Mouse (Mus musculus): ENCODE data around the gene Moxd2. TPM values are rescaled to one million over a fixed set of nuclear protein-coding genes. Genes with fewer than 3 reads are reported as not detected.

Gene Moxd2
- total and polyA plus RNA-seq, 2 experiments from 2014 or later, result not detected

DNA sequence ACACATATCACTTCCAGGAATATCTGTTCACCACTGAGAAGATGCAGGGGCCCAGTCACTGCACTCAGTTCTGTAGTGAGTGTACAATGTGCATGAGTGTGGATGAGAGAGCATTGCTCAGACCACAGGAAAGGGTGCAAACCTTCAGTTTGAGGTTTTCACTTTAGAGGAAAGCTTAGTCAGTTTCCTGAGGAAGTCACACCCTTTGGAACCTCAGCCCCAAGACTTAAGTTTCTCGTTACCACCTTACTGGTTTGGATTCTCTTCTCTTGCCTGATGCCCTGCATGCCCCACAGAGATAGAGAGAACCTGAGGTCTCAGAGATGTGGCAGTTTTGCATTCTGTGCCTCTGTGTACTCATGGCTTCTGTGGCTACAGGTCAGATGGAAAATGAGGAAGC lies 3.7 kb upstream of the Moxd2 start:
- H3K27ac ChIP-seq (ENCODE audit: low read depth, low read length), result no peak overlapping the region
- ATAC-seq (ENCODE audit: low FRiP score) (no peak), DNase-seq (ENCODE audit: low spot score) (no peak)
- no peak overlapping the region for H3K4me2 ChIP-seq (ENCODE audit: low read depth, low read length, poor library complexity, severe bottlenecking)
- no peaks in the 10 kb centered on the region for H3K36me3 ChIP-seq (ENCODE audit: insufficient read depth, low read length)
- no peak for TF ChIP-seq CTCF (IDR thresholded peaks at IDR 0.05)
- H3K4me3 ChIP-seq (ENCODE audit: low read depth, low read length), result no peak overlapping the region
- no peak overlapping the region for H3K9ac ChIP-seq (replicated peaks; ENCODE audit: low read length, poor library complexity, severe bottlenecking)
- H3K27me3 ChIP-seq (ENCODE audit: insufficient read depth, low read length), result no peaks in the 10 kb centered on the region
- H3K4me1 ChIP-seq (ENCODE audit: insufficient read depth, low read length), result no peaks in the 10 kb centered on the region
- 75% methylated on average over 1 of the region's 1 CpGs for WGBS
- H3K9me3 ChIP-seq (ENCODE audit: low read length), result no peaks in the 10 kb centered on the region

DNA sequence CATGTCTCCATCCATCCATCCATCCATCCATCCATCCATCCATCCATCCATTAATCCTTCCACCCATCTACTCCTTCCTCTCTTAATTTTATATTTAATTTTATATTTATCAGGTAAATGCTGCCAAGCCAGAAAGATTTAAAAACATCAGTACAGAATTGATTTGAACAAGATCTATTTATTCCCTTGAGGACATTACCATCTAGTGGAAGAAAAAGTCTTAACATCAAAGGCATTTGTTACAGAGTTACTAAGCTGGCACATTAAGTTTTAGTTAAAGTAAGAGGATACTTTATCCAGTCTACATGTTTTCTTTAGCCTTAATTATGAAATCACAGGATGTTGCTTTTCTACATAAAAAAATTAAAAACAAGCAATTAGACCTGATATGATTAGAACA lies 42.0 kb downstream of the Moxd2 start:
- H3K36me3 ChIP-seq (ENCODE audit: insufficient read depth, low read length), result no peaks in the 10 kb centered on the region
- peak; percentile 53 for TF ChIP-seq CTCF (IDR thresholded peaks at IDR 0.05)
- no peak overlapping the region for H3K27ac ChIP-seq (ENCODE audit: low read depth, low read length)
- H3K4me2 ChIP-seq (ENCODE audit: low read depth, low read length, poor library complexity, severe bottlenecking), result no peak overlapping the region
- H3K4me3 ChIP-seq (ENCODE audit: low read depth, low read length), result no peak overlapping the region
- H3K4me1 ChIP-seq (ENCODE audit: insufficient read depth, low read length), result no peaks in the 10 kb centered on the region
- DNase-seq (ENCODE audit: low spot score) (peak; percentile 10), ATAC-seq (ENCODE audit: low FRiP score) (no peak)
- no peak overlapping the region for H3K9ac ChIP-seq (replicated peaks; ENCODE audit: low read length, poor library complexity, severe bottlenecking)
- no peaks in the 10 kb centered on the region for H3K27me3 ChIP-seq (ENCODE audit: insufficient read depth, low read length)
- H3K9me3 ChIP-seq (ENCODE audit: low read length), result no peaks in the 10 kb centered on the region

Other genes with a start within 250 kb of the Moxd2 start
- gene Prss58, start 12.9 kb upstream of the Moxd2 start, total RNA-seq (2014; rRNA removed), result not detected in 2 replicates
- gene Prss58, start 12.9 kb upstream of the Moxd2 start, polyA plus RNA-seq (2015; fragmentation: Nextera tagmentation; extraction: Ambion mirVana), result not detected in 2 replicates
- gene 1700074P13Rik, start 53.1 kb upstream of the Moxd2 start, total RNA-seq (2014; rRNA removed), result not detected in 2 replicates
- not detected in 2 replicates for gene 1700074P13Rik, start 53.1 kb upstream of the Moxd2 start, polyA plus RNA-seq (2015; fragmentation: Nextera tagmentation; extraction: Ambion mirVana)
- gene Gm4744, start 64.4 kb upstream of the Moxd2 start, total RNA-seq (2014; rRNA removed), result not detected in 2 replicates
- not detected in 2 replicates for gene Gm4744, start 64.4 kb upstream of the Moxd2 start, polyA plus RNA-seq (2015; fragmentation: Nextera tagmentation; extraction: Ambion mirVana)
- gene 1810009J06Rik, start 77.3 kb upstream of the Moxd2 start, total RNA-seq (2014; rRNA removed), result not detected in 2 replicates
- gene 1810009J06Rik, start 77.3 kb upstream of the Moxd2 start, polyA plus RNA-seq (2015; fragmentation: Nextera tagmentation; extraction: Ambion mirVana), result 0.20 TPM in 1 of 2 replicates, not detected in the other
- gene Gm2663, start 112.0 kb upstream of the Moxd2 start, total RNA-seq (2014; rRNA removed), result not detected in 2 replicates
- 0.25 TPM in 1 of 2 replicates, not detected in the other for gene Gm2663, start 112.0 kb upstream of the Moxd2 start, polyA plus RNA-seq (2015; fragmentation: Nextera tagmentation; extraction: Ambion mirVana)
- not detected in 2 replicates for gene 2210010C04Rik, start 148.0 kb upstream of the Moxd2 start, total RNA-seq (2014; rRNA removed)
- gene 2210010C04Rik, start 148.0 kb upstream of the Moxd2 start, polyA plus RNA-seq (2015; fragmentation: Nextera tagmentation; extraction: Ambion mirVana), result not detected in 2 replicates